Mouse (Mus musculus) erythroid progenitor cell, adult 5-6 weeks (primary cell): ENCODE results near the gene Gtf3c5. TPM values are rescaled to one million over a fixed set of nuclear protein-coding genes. Genes with fewer than 3 reads are reported as not detected.
A peak's percentile ranks its signal among the peaks of the same experiment; 100 is the strongest.

ENCODE experiments used
- ATAC-seq: replicated peaks from 2 replicates; pipeline ENCODE4 v1.8.0; 2016; ENCODE audit warnings: moderate number of reproducible peaks, mild to moderate bottlenecking, moderate TSS enrichment, inconsistent platforms; ENCODE audit not compliant: poor library complexity, low FRiP score, severe bottlenecking
- total RNA-seq, 2 experiments: library from RNA; stranded (forward) in 1 of 2; stranded (reverse) in 1 of 2; fragments of 150-400 nt in 1 of 2; fragments of 186-747, 209-891 nt in 1 of 2; gene quantifications; 2 replicates each; pipeline versions ENCODE4 v1.2.3 to v1.2.4; 2015 to 2017; ENCODE audit warnings: low replicate concordance in 2 of 2

The Gtf3c5 gene
- total RNA-seq, 2 experiments from 2014 or later: 11.0 to 17.2 TPM

DNA sequence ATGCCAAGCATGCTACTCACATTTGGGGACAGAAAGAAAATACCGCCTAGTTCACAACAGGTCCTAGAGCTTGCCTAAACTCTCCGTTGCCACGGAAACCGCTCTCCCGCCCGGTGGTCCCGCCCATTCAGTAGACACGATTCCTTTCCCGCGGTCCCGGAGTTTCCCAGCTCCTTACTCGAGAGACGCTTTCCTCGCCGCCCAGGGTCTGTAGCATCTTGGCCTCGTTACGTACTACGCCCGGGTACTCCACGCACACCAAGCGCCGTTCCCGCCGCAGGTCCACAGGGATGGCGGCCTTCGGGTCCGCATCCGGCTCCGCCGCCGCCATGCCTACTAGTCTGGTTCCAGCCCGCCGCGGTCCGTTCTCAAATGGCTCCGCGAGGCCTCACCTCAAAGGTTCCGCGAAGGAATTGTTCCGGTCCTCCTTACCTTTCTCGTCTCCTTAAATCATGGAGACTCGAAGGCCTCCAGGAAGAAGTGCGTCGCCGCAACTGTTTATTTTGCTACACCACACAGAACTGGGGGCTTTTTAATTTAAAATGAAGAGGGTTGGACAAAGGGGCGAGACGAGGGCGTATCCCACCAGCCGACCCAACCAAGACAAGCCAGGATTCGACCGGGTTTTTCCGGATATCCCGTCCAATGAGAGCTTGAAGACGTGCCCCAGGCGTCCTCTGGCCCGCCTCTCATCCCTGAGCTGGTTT is 751 bp downstream of the Gtf3c5 start:
- ATAC-seq: peak; percentile 86

DNA sequence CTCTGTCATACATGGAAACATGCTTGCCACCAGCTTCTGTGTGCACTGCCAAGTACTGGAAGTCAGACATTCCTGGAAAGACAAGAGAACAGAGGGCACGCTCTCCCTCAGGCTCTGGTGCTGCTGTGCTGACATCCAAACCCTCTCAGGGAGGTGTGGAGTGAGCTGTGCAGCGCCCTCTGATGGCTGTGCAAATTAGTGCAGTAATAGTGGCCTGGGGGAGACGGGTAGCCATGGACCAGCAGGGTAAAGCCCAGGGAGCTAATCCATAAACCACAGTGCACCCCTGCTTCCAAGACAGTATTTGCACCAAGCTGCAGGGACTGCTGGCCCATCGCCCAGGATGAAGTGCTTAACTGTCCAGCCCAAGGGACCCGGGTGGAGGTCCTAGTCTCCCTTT is 5.5 kb downstream of the Gtf3c5 start:
- no peak for ATAC-seq

DNA sequence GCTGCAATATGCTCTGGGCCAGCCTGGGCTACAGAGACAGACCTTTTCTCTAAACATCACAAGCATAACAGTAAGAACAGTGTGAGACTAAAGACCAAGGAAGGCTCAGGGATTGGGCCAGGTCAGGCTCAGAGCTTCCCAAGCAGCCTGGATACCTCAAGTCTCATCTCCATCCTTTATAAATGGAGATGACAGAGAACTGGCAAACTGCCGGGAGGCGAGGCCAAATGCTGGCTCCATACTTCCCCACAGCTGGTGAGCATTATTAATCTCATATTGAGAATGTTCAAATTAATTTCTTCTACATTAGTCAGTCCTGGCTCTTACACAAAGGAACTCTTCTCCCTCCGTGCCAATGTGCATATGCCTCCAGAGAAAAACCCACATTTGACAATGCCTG is 6.7 kb downstream of the Gtf3c5 start:
- ATAC-seq: no peak

DNA sequence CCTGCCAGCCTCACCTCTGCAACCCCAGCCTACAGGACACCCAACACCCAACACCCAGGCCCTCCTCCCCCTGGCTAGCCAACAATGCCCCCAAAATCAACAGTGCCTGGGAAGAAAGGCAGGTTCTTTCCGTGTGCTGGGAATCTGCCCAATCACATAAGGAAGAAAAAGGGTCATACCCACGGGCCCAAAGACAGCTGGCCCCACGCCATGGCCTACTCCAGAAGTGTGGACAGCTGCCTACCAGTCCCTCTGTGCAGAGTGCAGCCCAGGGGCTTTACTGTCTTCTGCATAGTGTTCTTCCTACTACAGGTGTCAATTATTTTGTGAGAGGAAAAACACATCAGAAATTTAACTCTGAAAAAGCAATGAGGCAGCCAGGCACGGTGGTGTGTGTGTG is 8.2 kb downstream of the Gtf3c5 start:
- no peak for ATAC-seq

DNA sequence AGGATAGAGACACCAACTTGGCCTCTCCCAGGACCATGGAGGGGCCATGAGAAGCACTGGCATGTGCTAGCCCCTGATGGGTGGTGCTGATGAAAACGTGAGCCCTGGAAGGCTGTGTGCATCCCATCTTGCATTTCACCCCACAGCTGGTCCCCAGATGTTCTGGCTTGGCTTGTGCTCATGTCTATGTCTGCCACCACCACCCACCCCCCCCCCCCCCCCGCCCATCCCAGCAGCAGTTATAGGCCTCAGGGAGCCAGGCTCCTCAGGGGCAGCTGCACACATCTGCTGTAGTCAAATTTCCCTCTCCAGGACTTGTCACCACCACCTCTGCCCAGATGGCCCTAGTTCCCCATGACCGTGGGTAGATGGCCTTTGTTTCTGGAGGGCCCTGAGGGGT is 13.6 kb downstream of the Gtf3c5 start:
- no peak for ATAC-seq

DNA sequence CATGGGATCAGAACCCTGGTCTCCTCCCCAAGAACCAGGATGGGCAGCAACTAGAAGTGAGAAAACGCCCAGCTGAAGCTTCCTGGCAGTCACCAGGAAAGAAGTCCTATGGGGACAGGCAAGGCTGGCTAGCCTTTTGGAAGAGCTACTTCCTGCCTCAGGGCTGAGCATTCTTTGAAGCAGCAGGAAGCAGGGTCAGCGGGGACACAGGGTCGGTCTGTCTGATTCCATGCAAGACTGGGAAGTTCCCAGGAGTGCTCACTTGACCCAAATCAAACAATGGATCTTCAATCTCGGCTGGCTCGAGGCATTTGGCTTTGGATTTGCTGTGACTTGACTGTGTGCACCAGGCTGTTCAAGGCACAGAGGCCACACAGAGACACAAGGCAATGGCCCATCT is 17.0 kb downstream of the Gtf3c5 start:
- no peak for ATAC-seq

DNA sequence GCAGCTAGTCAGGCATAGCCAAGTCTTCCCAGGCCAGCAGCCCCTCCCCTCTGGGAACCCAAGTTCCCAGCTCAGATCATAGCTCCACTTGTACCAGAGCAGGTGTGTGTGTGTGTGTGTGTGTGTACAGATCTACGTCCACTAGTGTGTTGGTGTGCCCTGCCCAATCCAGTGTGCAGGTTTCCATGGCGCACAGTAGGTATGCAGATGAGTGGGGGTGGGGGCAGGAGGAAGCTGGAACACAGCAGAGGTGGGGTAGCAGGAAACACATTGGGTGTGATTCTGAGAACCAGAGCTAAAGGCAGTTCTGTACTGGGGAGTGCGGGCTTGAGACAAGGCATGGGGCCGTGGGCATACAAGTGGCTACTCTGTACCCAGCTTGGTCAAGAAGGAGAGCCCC is 19.2 kb downstream of the Gtf3c5 start:
- no peak for ATAC-seq

DNA sequence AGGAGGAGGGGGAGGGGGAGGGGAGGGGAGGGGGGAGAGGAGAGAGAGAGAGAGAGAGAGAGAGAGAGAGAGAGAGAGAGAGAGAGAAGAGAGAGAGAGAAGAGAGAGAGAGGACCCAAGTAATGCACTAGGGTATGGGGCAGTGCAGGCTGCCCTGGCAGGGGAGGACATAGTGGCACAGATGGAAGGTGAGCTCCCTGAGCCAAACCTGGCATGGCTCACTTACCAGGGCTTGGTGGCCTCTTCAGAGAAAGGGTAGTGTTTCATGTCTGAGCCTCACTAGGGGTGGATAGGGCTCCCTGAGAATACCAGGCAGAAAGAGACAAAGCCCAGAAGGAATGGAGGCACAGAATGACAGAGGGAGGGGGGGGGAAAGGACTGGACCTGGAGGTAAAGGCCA is 19.7 kb downstream of the Gtf3c5 start:
- ATAC-seq: no peak

DNA sequence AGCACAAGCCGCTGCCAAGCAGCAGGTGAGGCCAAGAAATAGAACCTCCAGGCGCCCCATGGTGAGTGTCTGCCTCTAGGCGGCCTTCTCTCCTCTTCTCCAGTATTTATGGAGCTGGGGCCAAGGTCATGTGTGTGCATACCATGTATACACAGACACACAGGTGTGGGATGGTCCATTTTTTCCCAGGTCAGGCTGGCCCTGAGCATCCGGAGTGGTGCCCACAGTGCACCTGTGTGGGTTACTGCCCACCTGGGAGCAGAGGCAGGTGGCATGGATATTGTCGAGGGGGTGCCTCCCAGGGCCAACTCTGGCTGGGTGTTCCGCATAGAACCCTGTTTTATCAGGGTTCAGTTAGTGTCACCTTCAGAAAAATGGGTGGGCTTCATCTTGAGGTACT is 20.2 kb downstream of the Gtf3c5 start, which contains the start of gene Cel:
Gene Cel (minus strand): TSS at position 101 of the 400 bp plus-strand sequence.
- ATAC-seq: no peak

DNA sequence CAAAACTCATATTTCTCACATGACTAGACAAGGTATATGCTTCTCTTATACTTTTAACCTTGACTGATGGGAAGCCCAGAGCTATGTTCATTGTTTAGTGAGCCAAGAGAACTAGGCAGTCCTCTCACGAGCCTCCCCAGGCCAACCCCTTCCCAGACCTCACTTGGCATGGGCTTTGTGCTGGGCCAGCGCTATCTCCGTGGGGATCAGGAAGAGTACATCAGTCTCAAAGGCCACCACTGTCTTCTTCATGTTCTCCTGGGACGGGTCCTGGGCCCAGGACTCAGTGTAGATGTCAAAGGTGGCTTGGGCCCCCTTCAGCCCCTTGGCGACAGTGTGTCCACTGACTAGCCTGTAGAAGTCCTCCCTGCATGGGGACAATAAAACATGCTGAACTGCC is 26.1 kb downstream of the Gtf3c5 start:
- no peak for ATAC-seq

DNA sequence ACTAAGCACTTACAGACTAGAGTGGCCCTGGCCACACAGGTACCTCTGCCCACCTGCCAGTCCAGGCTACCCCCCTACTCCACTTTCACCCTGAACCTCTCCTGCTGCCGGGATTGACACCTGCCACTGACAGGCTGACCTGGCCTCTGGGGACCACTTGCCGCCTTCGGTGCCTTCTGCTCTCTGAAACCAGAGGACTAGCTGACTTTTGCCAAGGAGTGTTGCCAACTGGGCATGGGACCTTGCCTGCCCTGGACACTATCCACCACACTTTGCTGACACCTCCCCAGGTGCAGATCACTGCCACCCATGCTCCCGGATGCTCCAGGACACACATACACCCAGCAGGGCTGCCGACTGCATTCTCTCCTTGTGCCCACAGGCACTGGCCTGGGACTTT is 31.2 kb downstream of the Gtf3c5 start:
- ATAC-seq: no peak

DNA sequence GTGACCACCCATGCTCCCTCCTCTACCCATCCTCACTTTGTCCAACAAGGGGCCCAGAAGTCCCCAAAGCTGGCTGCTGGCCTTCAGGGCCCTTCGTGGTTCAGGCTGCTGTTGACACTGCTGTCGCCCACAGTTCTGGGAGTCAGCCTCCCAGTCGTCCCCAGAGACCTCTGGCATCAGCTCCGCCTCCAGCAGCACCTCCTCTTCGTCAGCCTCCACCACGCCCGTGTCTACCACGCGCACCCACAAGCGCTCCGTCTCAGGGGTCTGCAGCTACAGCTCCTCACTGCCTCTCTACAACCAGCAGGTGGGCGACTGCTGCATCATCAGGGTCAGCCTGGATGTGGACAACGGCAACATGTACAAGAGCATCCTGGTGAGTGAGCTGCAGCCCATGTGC is 34.4 kb downstream of the Gtf3c5 start:
- ATAC-seq: no peak

DNA sequence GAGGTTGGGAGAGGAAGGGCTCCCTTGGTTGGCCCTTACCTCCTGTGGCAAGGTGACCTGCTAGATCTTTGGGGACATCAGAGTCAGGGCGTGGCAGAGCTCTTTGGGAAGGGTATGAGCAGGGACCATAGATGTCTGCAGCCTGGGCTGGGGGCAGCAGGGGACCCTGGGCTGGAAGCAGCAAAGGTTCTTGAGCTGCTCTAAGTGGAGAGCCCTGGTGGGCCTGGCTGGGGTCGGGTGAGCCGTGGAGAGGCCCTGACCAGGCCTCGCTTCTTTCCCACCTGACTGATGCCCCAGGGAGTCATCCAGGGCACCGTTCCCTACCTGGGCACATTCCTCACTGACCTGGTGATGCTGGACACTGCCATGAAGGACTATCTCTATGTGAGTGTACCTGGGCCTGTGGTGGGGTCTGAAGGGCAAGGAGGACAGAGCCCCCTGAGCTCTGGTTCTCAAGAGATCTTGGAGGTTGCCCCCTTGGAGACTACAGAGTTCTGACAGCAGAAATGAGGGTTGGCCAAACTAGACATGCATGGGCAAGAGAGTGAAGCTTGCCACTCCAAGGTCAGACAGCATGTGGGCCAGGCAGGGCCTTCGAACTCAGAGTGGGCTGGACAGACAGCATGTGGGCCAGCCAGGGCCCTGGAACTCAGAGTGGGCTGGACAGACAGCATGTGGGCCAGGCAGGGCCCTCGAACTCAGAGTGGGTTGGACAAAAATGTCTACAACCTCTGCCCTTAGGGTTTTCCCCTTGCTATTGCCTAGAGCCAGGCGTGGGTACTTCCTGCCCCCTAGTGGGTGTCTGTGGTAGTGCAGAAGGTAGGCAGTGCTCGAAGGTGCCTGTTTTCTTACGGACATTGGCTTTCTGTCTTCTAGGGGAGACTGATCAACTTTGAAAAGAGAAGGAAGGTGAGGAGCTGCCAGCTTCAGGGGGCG is 36.0 kb downstream of the Gtf3c5 start:
- ATAC-seq: peak; percentile 51; the same call in 1 of the 2 replicates

DNA sequence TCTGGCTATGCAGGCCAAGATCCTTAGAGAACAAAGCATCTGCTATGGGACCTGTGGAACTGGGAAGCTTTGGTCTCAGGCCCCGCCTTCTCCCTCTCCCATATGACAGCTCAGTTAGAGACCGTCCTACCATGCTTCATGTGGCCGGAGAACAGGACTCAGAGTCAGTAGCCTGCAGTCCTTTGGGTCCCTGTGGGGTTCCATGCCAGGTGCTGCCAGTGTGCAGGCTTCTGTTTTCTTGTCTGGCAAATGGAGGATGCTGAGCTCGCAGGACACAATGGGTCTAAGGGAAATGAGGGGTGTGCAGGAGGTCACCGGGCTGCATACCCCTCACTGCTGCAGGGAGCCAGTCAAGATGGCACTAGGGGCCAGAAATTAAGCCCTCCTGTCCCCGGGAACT is 37.0 kb downstream of the Gtf3c5 start:
- ATAC-seq: no peak

DNA sequence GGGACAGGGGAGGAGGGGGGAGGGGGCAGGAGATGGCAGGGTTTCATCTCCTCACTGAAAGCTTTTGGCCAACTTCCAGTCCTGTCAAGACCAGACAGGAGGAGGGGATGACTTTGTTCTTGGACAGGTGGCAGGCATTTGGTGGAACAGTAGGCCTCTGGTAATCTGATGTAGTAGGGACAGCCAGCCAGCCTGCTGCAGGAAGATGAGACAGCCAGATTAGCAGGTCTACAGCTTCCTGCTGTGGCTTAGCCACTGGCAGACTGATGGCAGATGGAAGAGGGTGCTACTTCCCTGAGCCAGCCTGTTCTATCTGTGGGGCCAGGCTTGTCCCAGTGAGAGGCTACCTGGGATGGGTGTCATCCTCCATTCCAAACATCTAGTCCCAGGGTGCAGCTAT is 37.6 kb downstream of the Gtf3c5 start:
- ATAC-seq: no peak

DNA sequence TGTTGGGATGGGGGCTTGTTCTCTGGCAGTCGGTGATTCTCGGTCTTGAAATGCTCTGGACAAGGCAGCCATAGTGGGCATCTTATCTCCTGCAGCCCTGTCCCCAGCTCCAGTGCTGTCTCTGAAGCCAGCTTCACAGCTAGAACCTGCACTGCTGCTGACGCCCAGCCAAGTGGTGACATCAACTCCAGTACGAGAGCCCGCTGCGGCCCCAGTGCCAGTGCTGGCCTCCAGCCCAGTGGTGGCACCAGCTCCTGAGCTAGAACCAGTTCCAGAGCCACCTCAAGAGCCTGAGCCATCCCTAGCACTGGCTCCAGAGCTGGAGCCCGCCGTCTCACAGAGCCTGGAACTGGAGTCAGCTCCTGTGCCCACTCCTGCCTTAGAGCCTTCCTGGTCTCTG is 39.7 kb downstream of the Gtf3c5 start:
- ATAC-seq: no peak

DNA sequence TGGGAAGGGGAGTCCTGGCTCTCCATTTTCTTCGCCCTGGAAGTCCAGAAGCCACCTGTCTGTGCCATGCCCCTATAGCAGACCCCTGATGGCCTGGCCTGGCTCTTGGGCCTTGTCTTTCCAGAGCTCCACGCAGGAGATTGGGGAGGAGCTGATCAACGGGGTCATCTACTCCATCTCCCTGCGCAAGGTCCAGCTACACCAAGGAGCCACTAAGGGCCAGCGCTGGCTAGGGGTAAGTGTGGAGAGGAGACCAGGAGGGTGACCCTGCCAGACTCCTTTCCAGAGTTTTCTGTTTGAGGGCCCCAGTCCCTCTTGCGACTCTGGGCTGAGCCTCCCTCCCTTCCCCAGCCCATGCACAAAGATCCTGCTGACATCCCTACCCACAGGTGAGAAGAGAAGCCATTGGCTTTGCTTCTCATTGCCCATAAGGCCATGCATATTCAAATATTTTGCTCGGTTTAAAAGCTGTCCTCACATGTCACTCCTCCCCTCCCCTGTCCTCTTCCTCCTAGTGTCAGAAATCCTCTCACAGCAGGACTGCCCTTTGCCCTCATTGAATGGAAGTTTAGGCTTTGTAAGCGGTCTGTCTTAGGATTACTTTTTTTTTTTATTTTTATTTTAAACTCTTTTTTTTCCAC is 42.8 kb downstream of the Gtf3c5 start:
- no peak for ATAC-seq

DNA sequence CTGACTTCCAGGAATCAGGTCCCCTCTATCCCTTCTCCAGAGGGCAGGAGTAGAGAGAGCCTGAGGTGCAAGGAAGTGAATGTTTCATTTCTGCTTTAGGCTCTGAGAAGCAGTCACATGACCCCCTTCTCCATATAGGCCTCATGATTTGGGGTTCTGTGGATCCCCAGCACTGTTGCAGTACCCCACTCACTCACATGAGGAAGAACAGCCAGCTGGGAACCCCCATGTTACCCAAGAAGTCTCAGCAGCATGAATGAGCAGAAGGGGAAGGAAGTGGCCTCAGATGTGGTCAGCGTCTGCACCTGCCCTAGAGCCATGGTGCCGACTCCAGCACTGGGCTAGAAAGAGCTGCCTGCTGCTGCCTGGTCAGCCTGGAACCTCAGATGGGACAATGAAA is 43.6 kb downstream of the Gtf3c5 start:
- ATAC-seq: no peak

DNA sequence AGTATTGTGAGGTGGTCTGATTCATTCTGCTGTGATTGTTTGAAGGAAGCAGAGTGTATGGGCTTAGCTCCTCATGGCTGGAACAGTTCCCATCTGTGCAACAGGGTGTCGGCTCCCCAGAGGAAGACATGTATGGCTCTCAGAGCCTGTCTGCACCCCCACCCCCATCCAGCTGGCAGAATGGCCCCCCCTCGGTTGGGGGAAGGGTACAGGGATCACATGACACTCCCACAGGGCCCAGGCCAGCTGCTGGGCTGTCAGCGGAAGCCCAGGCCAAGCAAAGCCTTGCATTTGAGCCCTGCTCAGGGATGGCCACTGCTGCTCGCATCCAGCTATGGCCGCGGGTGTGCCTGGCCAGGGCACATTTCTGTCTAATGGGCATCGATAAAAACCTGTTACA is 44.3 kb downstream of the Gtf3c5 start:
- ATAC-seq: no peak

DNA sequence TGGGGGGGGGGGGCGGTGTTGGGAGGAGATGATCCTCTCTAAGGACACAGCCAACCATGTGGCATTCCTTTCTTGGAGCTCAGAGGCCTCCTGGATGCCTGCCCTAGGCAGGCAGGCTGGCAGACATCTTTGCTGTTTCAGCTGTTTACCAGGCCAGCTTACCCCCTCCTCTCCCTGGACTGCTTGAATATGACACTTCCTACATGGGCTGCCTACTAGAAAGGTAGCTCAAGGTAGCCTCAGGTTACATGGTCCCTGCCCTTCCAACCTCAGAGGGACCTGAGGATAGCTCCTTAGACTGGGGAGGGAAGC is 44.8 kb downstream of the Gtf3c5 start:
- no peak for ATAC-seq
